In the genomic region with DNA sequence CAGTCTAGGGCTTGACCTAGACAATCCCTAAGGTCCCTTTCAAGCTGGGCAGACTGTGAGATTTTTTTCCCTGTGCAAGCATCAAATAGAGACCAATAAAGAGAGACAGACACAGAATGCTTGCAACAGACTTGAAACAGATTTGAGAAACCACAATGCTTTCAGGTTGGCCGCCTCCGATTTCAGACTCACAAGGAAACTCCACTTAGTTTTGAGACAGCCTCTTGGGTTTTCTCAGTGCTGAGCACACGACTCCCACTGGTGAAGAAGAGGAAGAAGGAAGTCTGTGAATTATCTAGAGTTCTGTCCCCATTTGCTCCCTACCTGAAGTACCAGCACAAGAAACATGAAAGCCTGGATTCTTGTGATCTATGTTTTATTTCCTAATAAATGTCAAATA, we compare ENCODE assay signal across 20 mouse cellular contexts.
"Had no signal": no experiment of that assay in that cellular context is flagged by ENCODE, and none has a peak within 500 bp of the region (broad histone marks: within the 10 kb centered on the region; RNA-seq: fewer than 3 reads in every experiment).

No protein-coding gene starts in this region.

- H3K9ac ChIP-seq: limb, embryonic 13.5 days; liver, embryonic 12.5 days; liver, embryonic 15.5 days; lung, embryonic 15.5 days; midbrain, embryonic 13.5 days; neural tube, embryonic 13.5 days; stomach, embryonic 15.5 days had no signal

- H3K36me3 ChIP-seq: limb, embryonic 10.5 days; limb, embryonic 13.5 days; liver, embryonic 12.5 days; liver, embryonic 15.5 days; lung, embryonic 15.5 days; midbrain, embryonic 13.5 days; neural tube, embryonic 13.5 days; stomach, embryonic 15.5 days had no signal

- H3K4me3 ChIP-seq: limb, embryonic 10.5 days; limb, embryonic 13.5 days; liver, embryonic 12.5 days; liver, embryonic 15.5 days; lung, embryonic 15.5 days; midbrain, embryonic 13.5 days; myocyte; neural tube, embryonic 13.5 days; stomach, embryonic 15.5 days had no signal

- H3K27me3 ChIP-seq: limb, embryonic 13.5 days; liver, embryonic 12.5 days; liver, embryonic 15.5 days; lung, embryonic 15.5 days; midbrain, embryonic 13.5 days; neural tube, embryonic 13.5 days; stomach, embryonic 15.5 days had no signal

- H3K9me3 ChIP-seq: limb, embryonic 10.5 days; limb, embryonic 13.5 days; liver, embryonic 12.5 days; liver, embryonic 15.5 days; lung, embryonic 15.5 days; midbrain, embryonic 13.5 days; neural tube, embryonic 13.5 days; stomach, embryonic 15.5 days had no signal

- DNase-seq: kidney, postnatal 36 days; layer of hippocampus, adult 9-11 months; liver; lung, adult 18-20 months; retina, postnatal 1 day; right cerebral cortex, postnatal 25 days; spleen, adult 18-20 months; thymus, postnatal 36 days had no signal

- H3K4me2 ChIP-seq: limb, embryonic 13.5 days; liver, embryonic 12.5 days; liver, embryonic 15.5 days; lung, embryonic 15.5 days; midbrain, embryonic 13.5 days; neural tube, embryonic 13.5 days; stomach, embryonic 15.5 days had no signal

- H3K4me1 ChIP-seq: limb, embryonic 10.5 days; limb, embryonic 13.5 days; liver, embryonic 12.5 days; liver, embryonic 15.5 days; lung, embryonic 15.5 days; midbrain, embryonic 13.5 days; neural tube, embryonic 13.5 days; stomach, embryonic 15.5 days had no signal

- ATAC-seq: liver, embryonic 12.5 days; midbrain, embryonic 13.5 days; midbrain, embryonic 16.5 days had no signal

- H3K27ac ChIP-seq: kidney, postnatal 0 days; limb, embryonic 10.5 days; limb, embryonic 13.5 days; liver, embryonic 12.5 days; liver, embryonic 15.5 days; lung, embryonic 15.5 days; macrophage; midbrain, embryonic 13.5 days; neural tube, embryonic 13.5 days; stomach, embryonic 15.5 days had no signal
